Mouse (Mus musculus): ENCODE data around the gene Cnksr3. TPM values are rescaled to one million over a fixed set of nuclear protein-coding genes. Genes with fewer than 3 reads are reported as not detected.

The Cnksr3 gene
- polyA plus RNA-seq, 1 experiment from 2014 or later, result 2.0 TPM

- no peak overlapping the region for H3K27ac ChIP-seq (ENCODE audit: low read length)
- 14% methylated on average over 12 of the region's 12 CpGs for WGBS
- no peak overlapping the region for H3K4me3 ChIP-seq (replicated peaks; ENCODE audit: low read length)
- no peaks in the 10 kb centered on the region for H3K27me3 ChIP-seq (replicated peaks; ENCODE audit: control insufficient read depth, insufficient read depth, low read length)
- H3K4me1 ChIP-seq (replicated peaks; ENCODE audit: control insufficient read depth, insufficient read depth, low read length), result peaks cover 14% of the 10 kb centered on the region
- ATAC-seq, result peak; percentile 47
- no peaks in the 10 kb centered on the region for H3K36me3 ChIP-seq (ENCODE audit: control insufficient read depth, insufficient read depth)
- H3K4me2 ChIP-seq (ENCODE audit: low read length), result no peak overlapping the region
- H3K9ac ChIP-seq (replicated peaks; ENCODE audit: low read depth, low read length), result no peak overlapping the region
- no peaks in the 10 kb centered on the region for H3K9me3 ChIP-seq (ENCODE audit: control insufficient read depth, low read length)
Observed at GRCm38 (mm10) chr10:7163031-7163430, 49.0 kb downstream of the Cnksr3 start.

- Histone ChIP-seq H3K9me3 (ENCODE audit: control insufficient read depth, low read length) (no peaks in the 10 kb centered on the region), H3K9ac (replicated peaks; ENCODE audit: low read depth, low read length) (peak overlapping the region; percentile 44), H3K27me3 (replicated peaks; ENCODE audit: control insufficient read depth, insufficient read depth, low read length) (no peaks in the 10 kb centered on the region), H3K4me3 (replicated peaks; ENCODE audit: low read length) (peak overlapping the region; percentile 31), H3K4me1 (replicated peaks; ENCODE audit: control insufficient read depth, insufficient read depth, low read length) (peaks cover 16% of the 10 kb centered on the region), H3K36me3 (ENCODE audit: control insufficient read depth, insufficient read depth) (no peaks in the 10 kb centered on the region), H3K27ac (ENCODE audit: low read length) (no peak overlapping the region; the same call in 1 of the 2 replicates), H3K4me2 (ENCODE audit: low read length) (peak overlapping the region; percentile 58)
- WGBS, result 21% methylated on average over 7 of the region's 7 CpGs
- peak; percentile 72 for ATAC-seq
Observed at GRCm38 (mm10) chr10:7159061-7159511, 53.0 kb downstream of the Cnksr3 start.

GRCm38 (mm10) chr10:7158285-7159060 is 53.6 kb downstream of the Cnksr3 start:
- H3K4me2 ChIP-seq (ENCODE audit: low read length), result peak overlapping the region; percentile 58
- no peaks in the 10 kb centered on the region for H3K27me3 ChIP-seq (replicated peaks; ENCODE audit: control insufficient read depth, insufficient read depth, low read length)
- peak overlapping the region; percentile 44 for H3K9ac ChIP-seq (replicated peaks; ENCODE audit: low read depth, low read length)
- peak overlapping the region; percentile 44 for H3K27ac ChIP-seq (ENCODE audit: low read length)
- ATAC-seq, result peak; percentile 52
- H3K9me3 ChIP-seq (ENCODE audit: control insufficient read depth, low read length), result no peaks in the 10 kb centered on the region
- no peaks in the 10 kb centered on the region for H3K36me3 ChIP-seq (ENCODE audit: control insufficient read depth, insufficient read depth)
- peaks cover 16% of the 10 kb centered on the region for H3K4me1 ChIP-seq (replicated peaks; ENCODE audit: control insufficient read depth, insufficient read depth, low read length)
- WGBS, result 15% methylated on average over 15 of the region's 15 CpGs
- peak overlapping the region; percentile 31 for H3K4me3 ChIP-seq (replicated peaks; ENCODE audit: low read length)

GRCm38 (mm10) chr10:7154877-7155276 is 57.2 kb downstream of the Cnksr3 start:
- Histone ChIP-seq H3K4me2 (ENCODE audit: low read length) (no peak overlapping the region), H3K9me3 (ENCODE audit: control insufficient read depth, low read length) (no peaks in the 10 kb centered on the region), H3K9ac (replicated peaks; ENCODE audit: low read depth, low read length) (no peak overlapping the region), H3K4me1 (replicated peaks; ENCODE audit: control insufficient read depth, insufficient read depth, low read length) (peaks cover 16% of the 10 kb centered on the region), H3K36me3 (ENCODE audit: control insufficient read depth, insufficient read depth) (no peaks in the 10 kb centered on the region), H3K27me3 (replicated peaks; ENCODE audit: control insufficient read depth, insufficient read depth, low read length) (no peaks in the 10 kb centered on the region), H3K4me3 (replicated peaks; ENCODE audit: low read length) (no peak overlapping the region), H3K27ac (ENCODE audit: low read length) (no peak overlapping the region)
- ATAC-seq, result no peak
- 96% methylated on average over 5 of the region's 5 CpGs for WGBS

- no peak overlapping the region for H3K27ac ChIP-seq (ENCODE audit: low read length)
- 92% methylated on average over 4 of the region's 4 CpGs for WGBS
- no peak for ATAC-seq
Observed at GRCm38 (mm10) chr10:7152926-7153325, 59.1 kb downstream of the Cnksr3 start.

GRCm38 (mm10) chr10:7149671-7150595 is 62.1 kb downstream of the Cnksr3 start:
- 81% methylated on average over 11 of the region's 11 CpGs for WGBS
- Histone ChIP-seq H3K9ac (replicated peaks; ENCODE audit: low read depth, low read length) (no peak overlapping the region), H3K27ac (ENCODE audit: low read length) (no peak overlapping the region), H3K9me3 (ENCODE audit: control insufficient read depth, low read length) (no peaks in the 10 kb centered on the region), H3K4me1 (replicated peaks; ENCODE audit: control insufficient read depth, insufficient read depth, low read length) (no peaks in the 10 kb centered on the region), H3K27me3 (replicated peaks; ENCODE audit: control insufficient read depth, insufficient read depth, low read length) (no peaks in the 10 kb centered on the region), H3K36me3 (ENCODE audit: control insufficient read depth, insufficient read depth) (no peaks in the 10 kb centered on the region), H3K4me2 (ENCODE audit: low read length) (no peak overlapping the region), H3K4me3 (replicated peaks; ENCODE audit: low read length) (no peak overlapping the region)
- no peak for ATAC-seq

More at GRCm38 (mm10) chr10:7152926-7153325, 59.1 kb downstream of the Cnksr3 start:
- Histone ChIP-seq H3K9me3 (ENCODE audit: control insufficient read depth, low read length) (no peaks in the 10 kb centered on the region), H3K27me3 (replicated peaks; ENCODE audit: control insufficient read depth, insufficient read depth, low read length) (no peaks in the 10 kb centered on the region), H3K4me2 (ENCODE audit: low read length) (no peak overlapping the region), H3K36me3 (ENCODE audit: control insufficient read depth, insufficient read depth) (no peaks in the 10 kb centered on the region), H3K4me1 (replicated peaks; ENCODE audit: control insufficient read depth, insufficient read depth, low read length) (peaks cover under 1% of the 10 kb centered on the region), H3K9ac (replicated peaks; ENCODE audit: low read depth, low read length) (no peak overlapping the region), H3K4me3 (replicated peaks; ENCODE audit: low read length) (no peak overlapping the region)

GRCm38 (mm10) chr10:7145614-7146013 is 66.4 kb downstream of the Cnksr3 start:
- Histone ChIP-seq H3K4me1 (replicated peaks; ENCODE audit: control insufficient read depth, insufficient read depth, low read length) (no peaks in the 10 kb centered on the region), H3K27me3 (replicated peaks; ENCODE audit: control insufficient read depth, insufficient read depth, low read length) (no peaks in the 10 kb centered on the region), H3K9ac (replicated peaks; ENCODE audit: low read depth, low read length) (no peak overlapping the region), H3K4me3 (replicated peaks; ENCODE audit: low read length) (no peak overlapping the region), H3K27ac (ENCODE audit: low read length) (no peak overlapping the region), H3K9me3 (ENCODE audit: control insufficient read depth, low read length) (no peaks in the 10 kb centered on the region), H3K4me2 (ENCODE audit: low read length) (no peak overlapping the region), H3K36me3 (ENCODE audit: control insufficient read depth, insufficient read depth) (no peaks in the 10 kb centered on the region)
- 93% methylated on average over 5 of the region's 5 CpGs for WGBS
- ATAC-seq, result no peak

GRCm38 (mm10) chr10:7144081-7144783 is 67.8 kb downstream of the Cnksr3 start:
- Histone ChIP-seq H3K27ac (ENCODE audit: low read length) (no peak overlapping the region), H3K9me3 (ENCODE audit: control insufficient read depth, low read length) (no peaks in the 10 kb centered on the region), H3K4me1 (replicated peaks; ENCODE audit: control insufficient read depth, insufficient read depth, low read length) (no peaks in the 10 kb centered on the region), H3K9ac (replicated peaks; ENCODE audit: low read depth, low read length) (no peak overlapping the region), H3K4me3 (replicated peaks; ENCODE audit: low read length) (no peak overlapping the region), H3K4me2 (ENCODE audit: low read length) (no peak overlapping the region), H3K36me3 (ENCODE audit: control insufficient read depth, insufficient read depth) (no peaks in the 10 kb centered on the region), H3K27me3 (replicated peaks; ENCODE audit: control insufficient read depth, insufficient read depth, low read length) (no peaks in the 10 kb centered on the region)
- WGBS, result 50% methylated on average over 13 of the region's 13 CpGs
- ATAC-seq, result no peak

- WGBS, result 91% methylated on average over 8 of the region's 8 CpGs
- ATAC-seq, result no peak
Observed at GRCm38 (mm10) chr10:7142287-7142686, 69.8 kb downstream of the Cnksr3 start.

More at GRCm38 (mm10) chr10:7142287-7142686, 69.8 kb downstream of the Cnksr3 start:
- Histone ChIP-seq H3K9me3 (ENCODE audit: control insufficient read depth, low read length) (no peaks in the 10 kb centered on the region), H3K4me3 (replicated peaks; ENCODE audit: low read length) (no peak overlapping the region), H3K27ac (ENCODE audit: low read length) (no peak overlapping the region), H3K4me1 (replicated peaks; ENCODE audit: control insufficient read depth, insufficient read depth, low read length) (0 out of 2 replicates have a peak, but pooled peaks cover 4% of the 10 kb centered on the region), H3K36me3 (ENCODE audit: control insufficient read depth, insufficient read depth) (no peaks in the 10 kb centered on the region), H3K27me3 (replicated peaks; ENCODE audit: control insufficient read depth, insufficient read depth, low read length) (no peaks in the 10 kb centered on the region), H3K9ac (replicated peaks; ENCODE audit: low read depth, low read length) (no peak overlapping the region), H3K4me2 (ENCODE audit: low read length) (no peak overlapping the region)
